ENCODE assay signal across 8 mouse cellular contexts in the genomic region with DNA sequence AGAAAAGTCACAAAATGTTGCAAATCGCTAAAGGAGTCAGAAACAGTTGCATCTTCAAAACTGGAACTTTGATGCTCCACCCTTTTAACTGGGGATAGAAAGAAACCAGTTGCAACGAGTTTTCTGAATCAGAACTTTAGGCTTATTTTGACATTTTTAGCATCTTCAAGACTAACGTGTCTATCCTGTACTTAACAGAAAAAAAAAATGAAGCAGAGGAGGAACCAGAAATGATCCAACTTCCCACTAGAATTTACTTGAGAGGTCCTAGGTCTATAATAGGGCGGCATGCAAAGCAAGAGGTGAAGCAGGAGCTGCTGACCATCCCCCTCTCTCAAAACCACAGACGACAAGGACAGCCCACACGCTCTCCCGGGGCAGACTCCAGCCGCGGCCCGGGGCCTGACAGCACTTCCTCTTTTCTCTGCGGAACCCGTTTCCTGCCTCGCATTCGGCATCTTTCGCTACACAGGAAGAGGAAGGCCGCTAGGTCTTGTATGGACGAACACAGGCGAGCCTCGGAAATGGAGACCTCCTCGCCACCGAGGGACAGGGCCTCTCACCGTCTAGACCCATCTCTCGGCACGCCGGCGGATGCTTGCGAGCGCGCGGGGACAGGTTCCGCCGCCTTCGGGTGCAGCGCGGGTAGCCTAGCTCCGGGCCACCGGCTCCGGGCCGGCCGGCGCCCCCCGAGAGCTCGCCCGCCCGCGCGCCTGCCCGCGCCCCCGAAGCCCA. TPM values are rescaled to one million over a fixed set of nuclear protein-coding genes. Genes with fewer than 3 reads are reported as not detected.
DNase-seq lines count a peak whose midpoint lies in the region; ATAC-seq and TF ChIP-seq lines count a peak whose summit lies in the region.

No protein-coding gene starts in this region.

- H3K27ac ChIP-seq in ES-Bruce4 (ENCODE audit: insufficient read depth, low read length), result peak overlapping the region; percentile 82
- H3K27ac ChIP-seq in forebrain, embryonic 12.5 days, result peak overlapping the region; percentile 92
- peak overlapping the region; percentile 92 for H3K27ac ChIP-seq in heart, embryonic 16.5 days (ENCODE audit: low read length)
- H3K27ac ChIP-seq in liver, embryonic 14.5 days, result peak overlapping the region; percentile 85
- H3K27ac ChIP-seq in stomach, postnatal 0 days (replicated peaks), result peak overlapping the region; percentile 99

- H3K9me3 ChIP-seq in ES-Bruce4 (replicated peaks; ENCODE audit: control insufficient read depth, insufficient read depth, low read length, poor library complexity, severe bottlenecking), result no peaks in the 10 kb centered on the region
- H3K9me3 ChIP-seq in forebrain, embryonic 12.5 days, result no peaks in the 10 kb centered on the region
- no peaks in the 10 kb centered on the region for H3K9me3 ChIP-seq in heart, embryonic 16.5 days (replicated peaks; ENCODE audit: control insufficient read depth, low read length)
- H3K9me3 ChIP-seq in liver, embryonic 14.5 days (ENCODE audit: control insufficient read depth, low read length), result no peaks in the 10 kb centered on the region
- H3K9me3 ChIP-seq in stomach, postnatal 0 days (ENCODE audit: control insufficient read depth, low read length), result no peaks in the 10 kb centered on the region

- H3K36me3 ChIP-seq in ES-Bruce4 (ENCODE audit: control insufficient read depth, insufficient read depth, low read length, poor library complexity, severe bottlenecking), result peaks cover 9% of the 10 kb centered on the region; the same call in 1 of the 2 replicates
- peaks cover 2% of the 10 kb centered on the region; the same call in 1 of the 2 replicates for H3K36me3 ChIP-seq in forebrain, embryonic 12.5 days (replicated peaks)
- no peaks in the 10 kb centered on the region for H3K36me3 ChIP-seq in heart, embryonic 16.5 days (ENCODE audit: control insufficient read depth, insufficient read depth)
- H3K36me3 ChIP-seq in liver, embryonic 14.5 days (replicated peaks; ENCODE audit: control insufficient read depth, insufficient read depth, low read depth), result peaks cover 3% of the 10 kb centered on the region
- no peaks in the 10 kb centered on the region for H3K36me3 ChIP-seq in stomach, postnatal 0 days (ENCODE audit: control insufficient read depth, insufficient read depth, low read length)

- WGBS in forebrain, embryonic 12.5 days, result under 1% methylated on average over 50 of the region's 50 CpGs
- WGBS in heart, embryonic 16.5 days, result under 1% methylated on average over 50 of the region's 50 CpGs
- under 1% methylated on average over 44 of the region's 50 CpGs for whole genome bisulfite sequencing in liver, embryonic 14.5 days (ENCODE audit: insufficient replicate concordance)
- under 1% methylated on average over 45 of the region's 50 CpGs for WGBS in stomach, postnatal 0 days

- TF ChIP-seq POLR2A in ES-Bruce4 (IDR thresholded peaks at IDR 0.05; ENCODE audit: insufficient read depth, low read length), result no peak

- no peaks in the 10 kb centered on the region for H3K27me3 ChIP-seq in ES-Bruce4 (ENCODE audit: control insufficient read depth, insufficient read depth, low read length, poor library complexity, severe bottlenecking)
- no peaks in the 10 kb centered on the region for H3K27me3 ChIP-seq in forebrain, embryonic 12.5 days
- H3K27me3 ChIP-seq in heart, embryonic 16.5 days (ENCODE audit: control insufficient read depth, insufficient read depth, low read length), result no peaks in the 10 kb centered on the region
- no peaks in the 10 kb centered on the region for H3K27me3 ChIP-seq in liver, embryonic 14.5 days (ENCODE audit: control insufficient read depth, insufficient read depth, low read length)
- no peaks in the 10 kb centered on the region for H3K27me3 ChIP-seq in stomach, postnatal 0 days (ENCODE audit: control insufficient read depth, insufficient read depth, low read length)

- peak overlapping the region; percentile 97 for H3K4me3 ChIP-seq in ES-Bruce4 (ENCODE audit: low read depth, low read length)
- H3K4me3 ChIP-seq in forebrain, embryonic 12.5 days (replicated peaks), result peak overlapping the region; percentile 85
- H3K4me3 ChIP-seq in heart, embryonic 16.5 days (ENCODE audit: low read length), result peak overlapping the region; percentile 79
- H3K4me3 ChIP-seq in liver, embryonic 14.5 days (ENCODE audit: insufficient read depth in 1 of 2, low read depth in 2 of 2, low read length in 2 of 2), result peak overlapping the region; percentile 85 to 95
- peak overlapping the region; percentile 82 for H3K4me3 ChIP-seq in stomach, postnatal 0 days (ENCODE audit: low read depth, low read length)

- peak; percentile 83 for ATAC-seq in forebrain, embryonic 12.5 days (ENCODE audit: low FRiP score)
- peak; percentile 79 for ATAC-seq in heart, embryonic 16.5 days (replicated peaks; ENCODE audit: extremely low read depth, insufficient read depth, low FRiP score)
- peak; percentile 58 for ATAC-seq in liver, embryonic 14.5 days (ENCODE audit: insufficient read depth)
- ATAC-seq in stomach, postnatal 0 days (ENCODE audit: low FRiP score, low TSS enrichment), result peak; percentile 51

- TF ChIP-seq EP300 in ES-Bruce4 (IDR thresholded peaks at IDR 0.05; ENCODE audit: insufficient read depth, low read depth, low read length), result 0 out of 2 replicates have a peak, but pooled peaks have one; percentile 16
- TF ChIP-seq EP300 in liver, embryonic 14.5 days (IDR thresholded peaks at IDR 0.05; ENCODE audit: low read depth), result no peak
- no peak for TF ChIP-seq EP300 in stomach, postnatal 0 days (optimal IDR thresholded peaks at IDR 0.05)

- H3K9ac ChIP-seq in ES-Bruce4 (ENCODE audit: low read depth, poor library complexity, severe bottlenecking), result peak overlapping the region; percentile 98
- peak overlapping the region; percentile 84 for H3K9ac ChIP-seq in forebrain, embryonic 12.5 days
- peak overlapping the region; percentile 90 for H3K9ac ChIP-seq in heart, embryonic 16.5 days (ENCODE audit: low read length)
- H3K9ac ChIP-seq in liver, embryonic 14.5 days (replicated peaks), result peak overlapping the region; percentile 96
- H3K9ac ChIP-seq in stomach, postnatal 0 days (ENCODE audit: low read length), result peak overlapping the region; percentile 95

- no peak for TF ChIP-seq CTCF in ES-Bruce4 (IDR thresholded peaks at IDR 0.05; ENCODE audit: low read depth, low read length)
- TF ChIP-seq CTCF in liver, embryonic 14.5 days (IDR thresholded peaks at IDR 0.05; ENCODE audit: low read depth), result no peak
- TF ChIP-seq CTCF in stomach, postnatal 0 days (IDR thresholded peaks at IDR 0.05; ENCODE audit: low read depth), result no peak; the same call in 1 of the 2 replicates

- H3K4me1 ChIP-seq in ES-Bruce4 (ENCODE audit: control insufficient read depth, insufficient read depth, low read length), result peaks cover 4% of the 10 kb centered on the region
- H3K4me1 ChIP-seq in forebrain, embryonic 12.5 days, result peaks cover 18% of the 10 kb centered on the region
- H3K4me1 ChIP-seq in heart, embryonic 16.5 days (ENCODE audit: control insufficient read depth, insufficient read depth, low read length), result peaks cover 17% of the 10 kb centered on the region
- H3K4me1 ChIP-seq in liver, embryonic 14.5 days (replicated peaks; ENCODE audit: control insufficient read depth in 2 of 2, insufficient read depth in 2 of 2, low read length in 1 of 2), result peaks cover 14 to 22% of the 10 kb centered on the region in 2 experiments
- H3K4me1 ChIP-seq in stomach, postnatal 0 days (replicated peaks; ENCODE audit: control insufficient read depth, insufficient read depth), result no peaks in the 10 kb centered on the region

- peak; percentile 82 for DNase-seq in c-Kit-positive CD71-negative TER-119-negative erythroid progenitor cells, embryonic 14.5 days (ENCODE audit: low read depth)
- peak; percentile 76 to 90 for DNase-seq in kidney, postnatal 25 days
- DNase-seq in liver, embryonic 14.5 days (ENCODE audit: low read depth in 3 of 3, low spot score in 3 of 3), result peak; percentile 68 to 72 (median 69)
- DNase-seq in neural tube, embryonic 10.5 days (ENCODE audit: extremely low spot score, low spot score), result peak; percentile 85
- peak; percentile 84 for DNase-seq in stomach, postnatal 0 days (ENCODE audit: low spot score)

- H3K4me2 ChIP-seq in forebrain, embryonic 12.5 days, result peak overlapping the region; percentile 58
- H3K4me2 ChIP-seq in heart, embryonic 16.5 days (ENCODE audit: low read depth, low read length), result peak overlapping the region; percentile 82
- peak overlapping the region; percentile 94 for H3K4me2 ChIP-seq in liver, embryonic 14.5 days (ENCODE audit: low read depth)
- peak overlapping the region; percentile 54 for H3K4me2 ChIP-seq in stomach, postnatal 0 days (replicated peaks; ENCODE audit: low read depth)

RNA-seq across cellular contexts. Expression of a gene that starts 0.5 kb away (rescaled TPM):
- 315 and 353 TPM in 2 replicates for polyA plus RNA-seq in ES-Bruce4 (2011; ENCODE audit: insufficient read depth, insufficient read length, low read depth, missing spikeins)
- polyA plus RNA-seq in forebrain, embryonic 12.5 days (2016; fragmentation: Nextera tagmentation; extraction: Ambion mirVana), result 137 and 150 TPM in 2 replicates
- polyA plus RNA-seq in heart, embryonic 16.5 days (2015; fragmentation: Nextera tagmentation; extraction: Ambion mirVana), result 72.0 and 83.5 TPM in 2 replicates
- 20.9 and 31.0 TPM in 2 replicates for polyA plus RNA-seq in liver, embryonic 14.5 days (2012; rRNA removed)
- 28.5 and 30.3 TPM in 2 replicates for polyA plus RNA-seq in liver, embryonic 14.5 days (2014; fragmentation: Nextera tagmentation; extraction: Ambion mirVana)
- polyA plus RNA-seq in stomach, postnatal 0 days (2015; fragmentation: Nextera tagmentation; extraction: Ambion mirVana), result 87.1 and 94.7 TPM in 2 replicates

Comparison
In these comparisons a context has a peak if more than half of its experiments do, and no peak if none do; other contexts are left out.
1. Peak in every context shown above with its lines: DNase-seq, ATAC-seq, H3K4me3 ChIP-seq and H3K27ac ChIP-seq.